Mouse (Mus musculus): ENCODE measurements at regions not wholly inside any gene's neighbourhood (a gene's known extent, or its start where the extent isn't known, plus 50 kb on each side); places are given as distances from the start of the nearest gene placed in this dataset.

DNA sequence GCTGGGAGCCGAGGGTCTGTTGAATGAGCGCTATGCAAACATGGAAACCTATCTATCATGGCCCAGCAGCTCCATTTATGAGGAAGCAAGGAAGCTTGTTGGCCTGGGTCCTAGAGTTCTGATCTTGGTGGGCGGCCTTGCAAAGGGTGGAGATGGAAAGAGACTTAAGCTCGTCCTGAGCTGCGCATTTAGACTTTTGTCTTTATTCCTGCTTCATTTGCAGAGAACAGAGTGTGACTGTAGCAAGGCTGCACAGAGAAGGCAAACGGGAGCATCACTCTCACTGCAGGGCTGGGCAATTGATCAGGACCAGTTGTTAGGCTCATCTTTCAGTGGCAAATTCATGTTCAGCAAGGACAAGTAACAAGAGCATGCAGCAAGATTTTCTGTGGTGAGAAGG is 177.2 kb downstream of the Plod2 start:
- DNase-seq (ENCODE audit: low spot score) (no peak), ATAC-seq (ENCODE audit: low FRiP score) (no peak)
- Histone ChIP-seq H3K27ac (ENCODE audit: low read depth, low read length) (no peak overlapping the region), H3K9me3 (ENCODE audit: control insufficient read depth, low read length) (no peaks in the 10 kb centered on the region), H3K27me3 (ENCODE audit: control insufficient read depth, insufficient read depth, low read length) (no peaks in the 10 kb centered on the region), H3K4me1 (replicated peaks; ENCODE audit: control insufficient read depth, insufficient read depth, low read length) (no peaks in the 10 kb centered on the region), H3K4me2 (replicated peaks; ENCODE audit: low read depth, low read length) (no peak overlapping the region), H3K9ac (ENCODE audit: low read depth, low read length) (no peak overlapping the region), H3K4me3 (ENCODE audit: low read depth, low read length) (no peak overlapping the region), H3K36me3 (ENCODE audit: control insufficient read depth, insufficient read depth, low read length) (no peaks in the 10 kb centered on the region)
- 78% methylated on average over 6 of the region's 6 CpGs for WGBS

DNA sequence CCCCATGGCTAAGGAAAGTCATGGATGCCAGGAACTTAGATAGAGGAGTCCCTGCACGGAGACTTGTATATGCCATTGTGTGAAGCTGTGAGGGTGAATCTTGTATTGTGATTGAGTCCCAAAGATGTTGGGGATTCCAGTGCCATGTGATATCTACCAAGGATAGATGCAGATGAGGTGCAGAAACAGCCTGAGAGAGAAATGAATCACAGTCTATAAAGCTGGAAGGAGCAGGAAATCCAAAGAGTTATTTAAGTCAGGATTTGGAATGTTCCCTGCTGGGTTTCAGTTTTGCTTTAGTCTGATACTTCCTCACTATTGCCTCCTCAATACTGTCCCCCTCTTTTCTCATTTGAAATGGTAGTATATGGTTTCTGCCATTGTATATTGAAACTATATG is 186.8 kb downstream of the Plod2 start:
- 72% methylated on average over 1 of the region's 1 CpGs for WGBS
- Histone ChIP-seq H3K27me3 (ENCODE audit: control insufficient read depth, insufficient read depth, low read length) (no peaks in the 10 kb centered on the region), H3K9ac (ENCODE audit: low read depth, low read length) (no peak overlapping the region), H3K27ac (ENCODE audit: low read depth, low read length) (no peak overlapping the region), H3K4me1 (replicated peaks; ENCODE audit: control insufficient read depth, insufficient read depth, low read length) (no peaks in the 10 kb centered on the region), H3K36me3 (ENCODE audit: control insufficient read depth, insufficient read depth, low read length) (no peaks in the 10 kb centered on the region), H3K4me3 (ENCODE audit: low read depth, low read length) (no peak overlapping the region), H3K4me2 (replicated peaks; ENCODE audit: low read depth, low read length) (no peak overlapping the region), H3K9me3 (ENCODE audit: control insufficient read depth, low read length) (no peaks in the 10 kb centered on the region)
- ATAC-seq (ENCODE audit: low FRiP score) (no peak), DNase-seq (ENCODE audit: low spot score) (no peak)

DNA sequence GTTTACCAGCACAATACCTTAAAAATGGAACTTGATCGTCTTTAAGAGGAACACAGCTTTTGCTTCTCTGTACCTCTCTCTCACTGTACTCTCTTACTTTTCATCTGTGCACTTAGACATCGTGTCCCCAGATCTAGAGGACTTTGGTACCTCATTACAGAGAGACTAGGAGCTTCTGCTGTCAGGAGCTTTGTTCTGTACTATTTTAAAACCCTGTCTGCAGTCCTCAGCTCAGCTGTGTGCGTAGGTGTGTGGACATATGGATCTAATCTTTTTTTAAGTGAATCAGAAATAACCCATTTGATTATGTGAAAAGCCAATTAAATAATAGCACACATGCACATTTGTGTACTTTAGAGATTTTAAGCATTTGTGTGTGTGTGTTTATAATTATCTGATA is 189.4 kb downstream of the Plod2 start:
- no peak for DNase-seq (ENCODE audit: low spot score)
- Histone ChIP-seq H3K4me3 (ENCODE audit: low read depth, low read length) (no peak overlapping the region), H3K27me3 (ENCODE audit: control insufficient read depth, insufficient read depth, low read length) (no peaks in the 10 kb centered on the region), H3K9me3 (ENCODE audit: control insufficient read depth, low read length) (no peaks in the 10 kb centered on the region), H3K4me2 (replicated peaks; ENCODE audit: low read depth, low read length) (no peak overlapping the region), H3K9ac (ENCODE audit: low read depth, low read length) (no peak overlapping the region), H3K27ac (ENCODE audit: low read depth, low read length) (no peak overlapping the region), H3K36me3 (ENCODE audit: control insufficient read depth, insufficient read depth, low read length) (no peaks in the 10 kb centered on the region), H3K4me1 (replicated peaks; ENCODE audit: control insufficient read depth, insufficient read depth, low read length) (no peaks in the 10 kb centered on the region)
- no peak for ATAC-seq (ENCODE audit: low FRiP score)
- WGBS, result 93% methylated on average over 3 of the region's 3 CpGs

DNA sequence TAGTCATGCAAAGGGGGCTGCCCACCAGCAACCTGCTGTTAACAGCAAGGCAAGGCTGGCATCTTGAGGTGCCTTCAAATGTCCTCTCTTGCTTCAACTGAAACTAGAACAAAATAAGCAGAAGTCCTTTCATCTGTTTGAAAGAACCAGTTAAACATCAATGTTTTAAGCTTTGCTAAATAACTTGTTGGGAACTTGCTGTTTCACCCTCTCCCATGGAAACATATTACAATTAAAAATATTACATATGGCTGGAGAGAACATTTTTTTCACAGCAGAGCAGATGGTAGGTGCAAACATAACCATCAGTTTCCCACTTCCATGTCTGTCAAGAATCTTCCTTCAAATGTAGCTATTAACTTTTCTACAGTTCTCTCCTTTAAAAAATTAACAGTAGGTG is 225.5 kb downstream of the Plod2 start:
- DNase-seq (ENCODE audit: low spot score) (no peak), ATAC-seq (ENCODE audit: low FRiP score) (no peak)
- Histone ChIP-seq H3K27me3 (ENCODE audit: control insufficient read depth, insufficient read depth, low read length) (no peaks in the 10 kb centered on the region), H3K4me3 (ENCODE audit: low read depth, low read length) (no peak overlapping the region), H3K27ac (ENCODE audit: low read depth, low read length) (no peak overlapping the region), H3K4me1 (replicated peaks; ENCODE audit: control insufficient read depth, insufficient read depth, low read length) (no peaks in the 10 kb centered on the region), H3K9ac (ENCODE audit: low read depth, low read length) (no peak overlapping the region), H3K4me2 (replicated peaks; ENCODE audit: low read depth, low read length) (no peak overlapping the region), H3K36me3 (ENCODE audit: control insufficient read depth, insufficient read depth, low read length) (no peaks in the 10 kb centered on the region), H3K9me3 (ENCODE audit: control insufficient read depth, low read length) (no peaks in the 10 kb centered on the region)

DNA sequence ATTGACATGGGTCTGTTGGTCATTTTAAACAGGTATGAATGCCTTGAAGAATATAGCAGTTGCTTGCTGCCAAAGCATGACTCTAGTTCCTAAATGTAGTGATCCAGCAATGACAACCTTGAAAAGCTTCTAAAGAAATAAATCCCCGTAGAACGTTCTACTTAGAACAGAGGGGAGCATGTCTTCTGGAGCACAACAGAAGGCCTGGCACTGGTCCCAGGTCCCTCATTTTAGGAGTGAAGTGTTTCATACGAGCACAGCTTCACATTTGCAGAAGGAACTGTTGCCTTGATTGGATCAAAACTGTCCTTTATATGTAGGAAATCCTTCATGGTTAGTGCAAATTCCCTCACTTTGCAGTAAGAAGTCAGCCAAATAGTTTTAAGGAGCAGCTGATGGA is 226.4 kb downstream of the Plod2 start:
- Histone ChIP-seq H3K4me3 (ENCODE audit: low read depth, low read length) (no peak overlapping the region), H3K27me3 (ENCODE audit: control insufficient read depth, insufficient read depth, low read length) (no peaks in the 10 kb centered on the region), H3K4me2 (replicated peaks; ENCODE audit: low read depth, low read length) (no peak overlapping the region), H3K9me3 (ENCODE audit: control insufficient read depth, low read length) (no peaks in the 10 kb centered on the region), H3K36me3 (ENCODE audit: control insufficient read depth, insufficient read depth, low read length) (no peaks in the 10 kb centered on the region), H3K27ac (ENCODE audit: low read depth, low read length) (no peak overlapping the region), H3K4me1 (replicated peaks; ENCODE audit: control insufficient read depth, insufficient read depth, low read length) (no peaks in the 10 kb centered on the region), H3K9ac (ENCODE audit: low read depth, low read length) (no peak overlapping the region)
- WGBS, result 92% methylated on average over 3 of the region's 3 CpGs
- DNase-seq (ENCODE audit: low spot score) (no peak), ATAC-seq (ENCODE audit: low FRiP score) (no peak)

DNA sequence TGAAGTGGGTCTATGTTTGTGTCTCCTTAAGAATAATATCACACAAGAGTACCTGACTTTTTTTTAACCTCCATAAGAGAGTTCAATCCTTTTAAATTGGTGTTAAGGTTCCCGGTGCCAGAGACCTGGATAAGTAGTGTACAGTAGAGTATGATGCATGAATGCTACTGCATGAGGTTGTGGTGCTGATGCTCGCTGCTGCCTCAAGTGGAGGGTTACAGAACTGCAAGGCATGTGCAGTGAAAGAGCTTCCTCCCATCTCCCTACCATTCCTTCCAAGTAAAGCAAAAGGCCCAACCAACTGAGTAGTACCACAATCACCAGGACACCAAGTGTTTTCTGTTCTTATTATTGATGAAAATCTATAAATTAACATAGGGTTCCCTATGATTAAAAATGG is 227.5 kb downstream of the Plod2 start:
- Histone ChIP-seq H3K4me3 (ENCODE audit: low read depth, low read length) (no peak overlapping the region), H3K27me3 (ENCODE audit: control insufficient read depth, insufficient read depth, low read length) (no peaks in the 10 kb centered on the region), H3K27ac (ENCODE audit: low read depth, low read length) (no peak overlapping the region), H3K9ac (ENCODE audit: low read depth, low read length) (no peak overlapping the region), H3K36me3 (ENCODE audit: control insufficient read depth, insufficient read depth, low read length) (no peaks in the 10 kb centered on the region), H3K4me2 (replicated peaks; ENCODE audit: low read depth, low read length) (no peak overlapping the region), H3K9me3 (ENCODE audit: control insufficient read depth, low read length) (no peaks in the 10 kb centered on the region), H3K4me1 (replicated peaks; ENCODE audit: control insufficient read depth, insufficient read depth, low read length) (no peaks in the 10 kb centered on the region)
- DNase-seq (ENCODE audit: low spot score), result peak; percentile 32
- WGBS, result 66% methylated on average over 2 of the region's 2 CpGs
- no peak for ATAC-seq (ENCODE audit: low FRiP score)

DNA sequence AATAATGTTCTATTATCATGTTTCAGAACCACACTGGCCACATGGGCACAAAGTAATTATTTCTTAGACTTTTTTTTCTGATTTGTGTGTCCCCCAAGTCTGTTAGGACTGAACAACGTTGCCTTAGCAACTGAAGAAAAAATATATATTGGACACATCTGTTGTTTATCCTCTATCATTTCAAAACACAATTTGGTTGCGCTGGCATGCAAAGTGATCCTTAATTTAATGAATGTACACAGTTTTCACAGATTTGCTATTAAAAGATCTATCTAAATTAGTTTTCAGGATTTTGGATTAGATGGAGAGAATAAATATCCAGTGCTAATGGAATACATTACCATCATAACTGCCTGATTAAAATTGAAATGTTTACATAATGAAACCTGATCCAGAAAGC is 229.0 kb downstream of the Plod2 start:
- WGBS, result 82% methylated on average over 2 of the region's 2 CpGs
- H3K4me3 ChIP-seq (ENCODE audit: low read depth, low read length), result no peak overlapping the region
- H3K9ac ChIP-seq (ENCODE audit: low read depth, low read length), result no peak overlapping the region
- H3K9me3 ChIP-seq (ENCODE audit: control insufficient read depth, low read length), result no peaks in the 10 kb centered on the region
- H3K27ac ChIP-seq (ENCODE audit: low read depth, low read length), result no peak overlapping the region
- H3K4me1 ChIP-seq (replicated peaks; ENCODE audit: control insufficient read depth, insufficient read depth, low read length), result no peaks in the 10 kb centered on the region
- H3K4me2 ChIP-seq (replicated peaks; ENCODE audit: low read depth, low read length), result no peak overlapping the region
- no peaks in the 10 kb centered on the region for H3K36me3 ChIP-seq (ENCODE audit: control insufficient read depth, insufficient read depth, low read length)
- no peaks in the 10 kb centered on the region for H3K27me3 ChIP-seq (ENCODE audit: control insufficient read depth, insufficient read depth, low read length)
- ATAC-seq (ENCODE audit: low FRiP score) (no peak), DNase-seq (ENCODE audit: low spot score) (no peak)

DNA sequence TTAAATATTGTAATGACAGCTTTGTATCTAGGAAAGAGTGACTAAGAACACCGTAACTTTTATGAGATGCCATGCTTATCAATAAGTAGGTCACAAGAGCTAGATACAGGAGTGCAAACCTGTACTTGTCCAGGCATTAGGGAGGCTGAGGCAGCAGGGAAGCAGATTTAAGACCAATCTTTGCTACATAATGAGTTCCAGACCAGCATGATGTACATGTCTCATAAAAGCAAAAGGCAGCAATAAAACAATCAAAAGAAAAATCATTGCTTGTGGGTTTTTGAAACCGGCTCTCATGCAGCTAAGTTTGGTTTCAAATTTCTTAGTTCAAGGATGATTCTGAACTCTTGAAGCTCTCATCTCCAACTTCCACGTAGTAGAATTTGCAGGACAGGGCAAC is 229.7 kb downstream of the Plod2 start:
- Histone ChIP-seq H3K4me1 (replicated peaks; ENCODE audit: control insufficient read depth, insufficient read depth, low read length) (no peaks in the 10 kb centered on the region), H3K36me3 (ENCODE audit: control insufficient read depth, insufficient read depth, low read length) (no peaks in the 10 kb centered on the region), H3K27ac (ENCODE audit: low read depth, low read length) (no peak overlapping the region), H3K4me2 (replicated peaks; ENCODE audit: low read depth, low read length) (no peak overlapping the region), H3K4me3 (ENCODE audit: low read depth, low read length) (no peak overlapping the region), H3K9ac (ENCODE audit: low read depth, low read length) (no peak overlapping the region), H3K27me3 (ENCODE audit: control insufficient read depth, insufficient read depth, low read length) (no peaks in the 10 kb centered on the region), H3K9me3 (ENCODE audit: control insufficient read depth, low read length) (no peaks in the 10 kb centered on the region)
- 77% methylated on average over 3 of the region's 3 CpGs for WGBS
- DNase-seq (ENCODE audit: low spot score), result no peak
- no peak for ATAC-seq (ENCODE audit: low FRiP score)

DNA sequence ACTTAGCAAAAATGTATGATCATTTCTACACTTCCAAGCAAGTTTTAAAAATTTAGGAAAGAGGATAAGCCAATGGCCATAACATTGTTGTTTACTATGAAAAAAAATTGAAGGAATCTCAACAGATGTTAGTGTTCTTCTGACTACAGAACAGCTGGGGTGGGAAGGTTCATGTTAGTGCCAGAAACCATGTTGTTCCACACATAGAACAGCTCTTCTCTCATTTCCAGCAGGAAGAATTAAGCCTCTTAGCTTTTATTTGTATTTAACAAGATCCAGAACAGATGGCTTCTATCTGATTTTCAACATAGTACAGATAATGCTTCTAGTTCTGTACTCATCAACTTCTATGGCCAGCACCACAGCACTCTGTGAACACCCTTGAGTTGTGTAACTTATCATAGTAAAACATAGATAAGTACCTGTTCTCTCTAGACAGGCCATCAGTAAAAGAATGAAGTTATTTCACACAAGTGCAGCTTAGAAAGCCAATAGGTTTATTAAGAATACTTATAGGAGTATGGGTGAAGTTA is 241.0 kb downstream of the Plod2 start:
- Histone ChIP-seq H3K4me3 (ENCODE audit: low read depth, low read length) (no peak overlapping the region), H3K27ac (ENCODE audit: low read depth, low read length) (no peak overlapping the region), H3K4me1 (replicated peaks; ENCODE audit: control insufficient read depth, insufficient read depth, low read length) (no peaks in the 10 kb centered on the region), H3K9ac (ENCODE audit: low read depth, low read length) (no peak overlapping the region), H3K4me2 (replicated peaks; ENCODE audit: low read depth, low read length) (no peak overlapping the region), H3K27me3 (ENCODE audit: control insufficient read depth, insufficient read depth, low read length) (no peaks in the 10 kb centered on the region), H3K36me3 (ENCODE audit: control insufficient read depth, insufficient read depth, low read length) (no peaks in the 10 kb centered on the region), H3K9me3 (ENCODE audit: control insufficient read depth, low read length) (no peaks in the 10 kb centered on the region)
- DNase-seq (ENCODE audit: low spot score) (no peak), ATAC-seq (ENCODE audit: low FRiP score) (no peak)
